Mouse (Mus musculus) gastrocnemius, postnatal 14 days (tissue): ENCODE measurements around the gene Xrra1. TPM values are rescaled to one million over a fixed set of nuclear protein-coding genes. Genes with fewer than 3 reads are reported as not detected.

ENCODE experiments used
- DNase-seq: peaks from one replicate; pipeline ENCODE4 v3.0.0; 2021; ENCODE audit warnings: mixed read lengths
- intact Hi-C: fragments of 180-260 bp; cut with DNase I; formaldehyde crosslinking; loops from one replicate; pipeline ENCODE4 v1.15.1; 2025; ENCODE audit warnings: low total_unique reads
- total RNA-seq, 2 experiments: library from RNA; stranded (reverse); gene quantifications; 2 replicates each; pipeline ENCODE4 v1.2.3; 2021

Gene Xrra1
- total RNA-seq, 2 experiments from 2014 or later: 0.47 to 1.4 TPM

DNA sequence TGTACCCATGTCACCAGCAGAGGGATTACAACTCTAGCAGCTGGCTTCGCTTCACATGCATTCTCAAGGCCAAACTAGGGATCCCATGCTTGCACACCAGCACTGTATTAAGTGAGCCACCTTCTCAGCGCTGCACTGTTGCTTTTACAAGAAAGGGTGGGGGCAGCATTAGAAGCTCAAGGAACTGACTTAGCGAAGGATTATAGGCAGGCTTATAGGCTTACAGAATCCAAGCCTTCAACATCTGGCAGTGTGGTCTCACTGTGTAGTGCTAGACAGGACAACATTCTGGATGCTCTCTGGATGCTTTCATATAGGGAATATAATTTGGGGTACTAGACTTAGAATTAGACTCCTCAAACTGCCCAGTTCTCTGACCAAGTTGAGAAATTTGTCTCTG, 20.7 kb upstream of the Xrra1 start:
- intact Hi-C loops: no loop called here

DNA sequence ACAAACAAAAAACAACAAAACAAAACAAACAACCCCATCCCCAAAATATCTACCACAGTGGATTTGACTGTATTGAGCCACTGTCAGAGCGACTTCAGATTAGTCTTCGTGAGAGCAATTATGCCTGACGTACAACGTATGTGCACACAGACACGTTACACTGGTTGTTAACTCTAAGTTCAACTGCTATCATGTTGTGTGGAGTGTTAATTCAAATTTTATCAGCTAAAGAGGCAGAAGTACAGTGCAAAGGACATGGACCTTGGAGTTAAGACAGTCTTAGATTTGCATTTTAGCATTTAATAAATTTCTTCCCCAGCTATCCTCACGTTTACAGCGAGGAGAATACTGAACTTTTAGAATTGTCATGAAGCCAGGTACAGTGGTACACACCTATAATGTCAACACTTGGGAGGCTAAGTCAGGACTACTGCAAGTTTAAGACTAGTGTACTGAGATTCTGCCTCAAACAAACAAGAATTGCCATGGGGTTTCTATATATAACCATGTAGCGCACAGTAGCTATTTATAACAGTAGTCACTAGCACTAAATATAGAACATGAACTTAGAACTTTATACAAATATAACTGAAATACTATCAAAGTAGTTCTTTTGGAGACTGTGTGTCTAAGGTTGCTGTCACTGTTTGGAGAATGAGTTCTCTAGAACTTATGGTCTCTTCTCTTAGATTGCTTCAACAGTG, 13.2 kb upstream of the Xrra1 start:
- DNase-seq: no peak
- intact Hi-C loops: no loop called here

More for the DNA sequence above, 20.7 kb upstream of the Xrra1 start:
- no peak for DNase-seq

DNA sequence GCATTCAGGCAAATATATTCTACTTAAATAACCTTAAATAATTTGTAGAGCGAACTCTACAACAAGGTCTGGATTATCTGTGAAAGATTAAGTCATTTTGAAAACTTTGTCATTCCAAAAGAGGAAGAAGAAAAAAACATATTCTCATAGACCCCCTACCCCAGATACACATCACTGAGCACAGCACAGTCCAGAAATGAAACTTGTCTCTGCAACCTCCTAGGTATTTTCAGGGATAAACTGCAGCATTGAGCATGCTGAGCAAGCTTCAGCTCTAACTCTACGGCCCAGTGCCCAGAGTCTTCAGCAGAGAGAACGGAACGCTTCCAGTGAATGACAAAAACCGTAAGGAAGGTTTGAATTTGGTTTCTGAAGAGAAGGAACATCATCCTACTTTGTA, 8.4 kb upstream of the Xrra1 start:
- no peak for DNase-seq
- intact Hi-C loops: no loop called here

DNA sequence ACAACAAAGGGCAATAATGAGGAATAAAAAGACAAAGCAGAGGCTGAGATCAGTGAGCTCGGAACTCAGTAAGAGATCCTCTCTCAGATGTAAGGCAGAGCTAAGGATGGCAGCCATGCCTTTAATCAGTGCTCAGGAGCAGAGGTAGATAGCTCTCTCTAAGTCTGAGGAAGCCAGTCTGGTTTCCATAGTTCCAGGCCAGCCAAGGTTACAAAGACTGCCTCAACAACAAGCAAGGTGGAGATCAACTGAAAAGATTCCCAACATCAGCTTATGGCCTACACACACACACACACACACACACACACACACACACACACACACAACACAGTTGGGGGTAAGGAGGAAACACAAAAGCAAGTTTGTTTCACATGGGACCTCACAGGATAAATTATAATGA, 7.8 kb upstream of the Xrra1 start:
- DNase-seq: no peak
- intact Hi-C loops: no loop called here

DNA sequence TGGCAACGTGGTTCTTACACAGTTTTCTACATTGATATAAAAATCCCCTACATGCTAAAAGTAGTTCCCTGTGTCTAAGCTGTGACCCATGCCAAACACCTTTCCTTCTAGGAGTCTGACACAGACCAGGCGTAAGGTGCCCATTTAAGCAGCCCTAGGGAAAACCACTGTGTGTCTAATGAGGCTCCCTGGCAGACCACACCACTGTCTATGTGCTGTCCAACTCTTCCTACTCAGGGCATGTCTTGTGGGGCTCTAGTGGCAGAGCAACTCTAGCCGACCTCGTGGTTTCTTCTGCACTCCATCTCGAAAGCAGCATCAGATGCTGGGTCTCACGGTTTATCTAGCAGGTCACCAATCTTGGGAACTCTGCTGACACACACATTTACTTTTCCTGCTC, 7.3 kb upstream of the Xrra1 start:
- no peak for DNase-seq
- intact Hi-C loops: no loop called here

DNA sequence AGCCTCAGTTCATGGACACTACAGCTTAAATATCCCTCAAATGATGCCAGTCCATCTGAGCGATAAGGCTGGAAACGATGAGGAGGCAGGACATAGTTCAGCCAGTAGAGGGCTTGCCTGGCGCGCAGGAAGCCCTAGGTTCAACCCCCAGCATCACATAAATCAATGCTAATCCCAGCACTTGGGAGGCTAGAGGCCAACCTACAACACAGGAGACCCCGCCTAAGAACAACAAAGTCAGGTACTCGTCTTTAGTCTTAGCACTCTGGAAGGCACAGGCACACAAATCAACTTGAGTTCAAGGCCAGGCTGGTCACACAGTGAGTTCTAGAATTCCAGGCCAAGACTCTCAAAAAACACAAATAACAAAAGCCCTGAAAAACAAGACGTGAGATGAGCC, 5.6 kb upstream of the Xrra1 start:
- DNase-seq: no peak
- intact Hi-C loops: no loop called here

DNA sequence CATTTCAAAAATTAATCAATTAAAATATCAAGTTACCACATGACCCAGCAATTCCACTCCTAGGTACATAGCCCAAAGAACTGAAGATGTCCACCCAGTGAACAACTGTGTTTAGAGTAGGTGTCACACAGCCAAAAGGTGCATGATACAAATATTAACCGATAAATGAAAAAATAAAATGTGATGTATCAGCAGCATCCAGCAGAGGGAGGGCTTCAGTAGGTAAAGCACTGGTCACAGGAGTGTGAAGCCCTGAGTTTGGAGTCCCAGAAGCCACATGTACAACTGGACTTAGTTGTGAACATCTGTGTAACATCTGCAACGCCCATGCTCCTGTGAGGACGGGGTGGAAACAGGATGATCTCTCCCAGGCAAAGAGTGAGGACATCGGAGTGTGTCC, 4.6 kb upstream of the Xrra1 start:
- DNase-seq: no peak
- intact Hi-C loops: no loop called here

DNA sequence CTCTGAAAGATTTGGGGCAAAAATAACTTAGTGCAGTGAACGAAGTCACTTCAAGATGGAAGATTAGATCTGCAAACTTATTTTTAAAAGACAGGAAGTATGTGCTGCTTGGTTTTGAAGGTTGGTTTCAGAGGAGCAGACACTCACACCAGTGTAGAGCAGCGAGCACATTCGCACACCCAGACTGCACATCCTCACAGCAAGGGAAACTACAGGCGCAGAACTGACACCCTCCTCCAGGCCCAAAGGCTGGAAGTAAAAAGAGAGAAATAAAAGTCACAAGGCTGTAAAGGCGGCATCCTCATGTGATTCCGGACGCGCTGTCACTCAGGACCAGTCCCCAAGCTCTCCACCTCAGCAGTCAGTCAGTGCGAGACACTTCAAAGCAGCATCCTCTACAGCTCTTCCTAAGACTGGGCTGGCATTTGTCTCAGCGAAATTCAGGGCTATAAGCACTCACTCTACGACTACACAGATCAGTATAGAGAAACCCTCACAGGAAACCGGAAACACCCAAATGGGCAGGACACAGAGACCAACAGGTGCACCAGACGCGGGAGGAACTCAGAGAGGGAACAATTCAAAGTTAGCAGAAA, 2.6 kb upstream of the Xrra1 start:
- intact Hi-C loops: no loop called here
- no peak for DNase-seq

DNA sequence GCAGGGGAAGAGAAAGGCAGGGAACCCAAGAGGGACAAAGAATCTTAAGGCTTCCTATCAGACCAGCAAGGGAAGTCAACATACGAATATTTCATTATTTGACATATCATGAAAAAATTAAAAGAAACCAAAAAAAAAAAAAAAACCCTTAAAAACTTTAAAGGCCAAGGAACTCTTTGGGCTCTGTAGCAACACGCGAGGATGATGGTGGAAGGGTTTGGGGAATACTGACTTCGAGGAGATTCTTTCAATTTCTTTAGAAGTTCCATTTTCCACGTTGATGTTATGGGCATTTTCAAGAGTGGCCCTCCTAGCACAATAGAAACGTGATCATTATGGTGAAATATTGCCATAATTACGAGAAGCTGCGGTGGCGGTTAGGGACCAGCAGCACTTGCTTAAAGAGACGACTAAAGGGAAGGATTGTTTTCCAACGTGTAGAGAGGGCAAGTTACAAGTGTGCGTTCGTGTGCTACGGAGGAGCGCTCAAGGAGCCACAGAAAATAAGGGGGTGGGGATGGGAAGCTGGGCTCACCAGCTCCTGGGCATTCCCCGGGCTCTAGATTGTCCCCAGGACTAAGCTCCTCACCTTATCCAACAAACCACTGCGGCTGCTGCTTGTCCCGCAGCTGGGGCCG, 622 bp upstream of the Xrra1 start:
- intact Hi-C loops: no loop called here

DNA sequence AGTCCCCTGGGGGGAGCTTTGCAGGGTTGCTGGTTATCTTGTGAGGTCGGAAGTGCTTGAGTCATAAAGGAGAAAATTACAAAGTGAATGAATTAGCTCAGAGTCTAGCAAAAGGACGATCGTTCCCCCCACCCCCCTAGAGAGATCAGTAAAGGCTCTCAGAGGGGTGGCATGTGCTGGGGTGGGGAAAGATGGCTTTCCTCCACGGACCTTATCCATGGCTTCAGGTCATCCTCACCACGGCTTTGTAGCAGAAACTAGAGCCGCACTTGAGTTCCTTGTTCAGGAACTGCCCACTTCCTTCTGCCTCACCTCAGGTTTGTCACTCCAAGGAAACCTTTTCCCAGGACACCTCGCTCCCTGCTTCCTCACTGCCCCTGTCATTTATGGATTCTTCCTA, 4.4 kb downstream of the Xrra1 start, which contains the start of gene Spcs2:
TSS of gene Spcs2 (minus strand) at position 101 of the 400 bp plus-strand sequence.
- intact Hi-C loops: loop anchor here (5.0 kb wide), 1 partner anchor 36 kb away; the partner anchor contains the start of gene Neu3
- DNase-seq: no peak

More for the DNA sequence above, 622 bp upstream of the Xrra1 start:
- no peak for DNase-seq

DNA sequence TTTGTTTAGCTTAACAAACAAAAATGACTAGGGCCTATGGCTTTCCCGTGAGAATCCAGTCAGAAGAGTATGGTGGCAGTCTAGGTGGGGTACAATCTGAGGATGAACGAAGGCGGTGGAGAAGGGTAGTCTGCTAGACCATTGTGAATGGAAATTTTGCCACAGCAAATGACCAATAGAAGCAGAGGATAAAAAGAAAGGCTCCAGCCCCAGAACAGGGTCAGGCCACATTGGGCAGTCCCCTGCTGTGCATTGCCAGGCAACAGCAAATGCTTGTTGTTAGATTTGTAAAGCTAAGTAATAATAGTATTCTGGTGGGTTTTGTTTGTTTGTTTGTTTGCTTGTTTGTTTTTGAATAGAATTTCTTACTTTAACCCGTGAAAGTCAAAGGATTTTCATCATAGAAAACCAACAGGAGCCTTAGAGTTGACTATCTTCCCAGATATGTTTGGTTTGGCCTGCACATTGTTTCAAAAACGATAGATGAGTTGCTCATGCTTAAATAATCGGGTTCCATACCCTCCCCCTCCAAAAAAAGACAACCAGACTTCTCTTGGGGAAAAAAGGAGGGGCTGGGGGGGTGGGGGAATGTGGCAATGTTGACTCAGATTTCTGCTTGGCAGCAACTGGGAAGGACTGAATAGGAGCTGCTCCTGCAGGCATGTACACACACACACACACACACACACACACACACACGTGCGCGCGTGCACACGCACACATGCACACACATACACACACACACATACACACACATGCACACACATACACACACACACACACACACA, 5.5 kb downstream of the Xrra1 start:
- intact Hi-C loops: loop anchor here (5.0 kb wide), 1 partner anchor 37 kb away; the partner anchor contains the start of gene Neu3
- DNase-seq: no peak

DNA sequence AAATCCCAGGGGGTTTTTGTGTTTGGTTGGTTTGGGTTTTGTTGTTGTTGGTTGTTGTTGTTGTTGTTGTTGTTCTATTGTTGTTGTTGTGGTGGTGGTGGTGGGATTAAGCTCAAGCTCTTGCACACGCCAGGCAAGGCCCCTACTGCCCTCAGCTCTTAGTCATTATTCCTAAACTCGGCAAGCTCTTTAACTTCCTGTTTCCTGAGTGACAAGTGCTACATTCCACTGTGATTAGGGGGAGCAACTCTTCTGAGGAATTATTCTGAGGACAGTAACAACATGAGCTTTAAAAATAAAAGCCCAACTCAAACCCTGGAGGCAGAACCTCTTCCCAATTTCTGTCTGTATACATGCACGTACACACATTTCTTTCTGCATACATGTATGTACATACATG, 6.3 kb downstream of the Xrra1 start:
- intact Hi-C loops: no loop called here
- DNase-seq: no peak

DNA sequence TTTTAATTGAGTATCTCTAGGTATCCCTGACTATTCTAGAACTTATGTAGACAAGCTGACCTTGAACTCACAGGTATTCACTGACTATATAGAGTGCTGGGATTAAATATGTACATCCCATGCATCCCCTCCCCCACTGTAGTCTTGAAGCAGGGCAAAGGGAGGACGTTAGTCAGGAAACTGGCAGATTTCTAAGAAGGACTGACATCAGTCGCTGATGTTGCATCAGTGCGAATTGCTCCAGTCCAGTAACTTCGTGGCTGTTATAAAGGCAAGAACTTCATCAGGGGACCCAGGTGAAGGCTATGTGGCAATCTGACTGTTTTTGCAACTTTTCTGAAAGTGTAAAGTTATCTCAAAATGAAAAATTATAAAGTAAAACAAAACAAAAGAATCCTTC, 10.4 kb downstream of the Xrra1 start:
- intact Hi-C loops: no loop called here
- no peak for DNase-seq

DNA sequence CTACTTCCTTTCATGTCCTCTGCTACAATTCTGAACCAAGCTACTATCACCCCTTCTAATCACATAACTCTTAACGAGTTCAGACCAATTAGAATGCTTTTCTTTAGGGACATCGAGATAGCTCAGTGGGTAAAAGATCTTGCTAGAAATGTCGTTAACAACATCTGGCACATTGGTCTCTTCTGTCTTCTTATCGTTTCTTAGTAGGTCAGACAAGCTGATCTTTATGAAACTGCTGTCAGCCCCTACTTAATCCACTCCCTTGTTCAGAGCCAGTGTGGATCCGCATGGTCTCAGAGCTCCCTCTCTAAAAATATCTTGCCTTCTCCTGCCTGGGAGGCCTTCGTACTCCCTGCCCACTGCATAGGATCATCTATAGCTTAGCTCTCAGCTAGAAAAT, 15.0 kb downstream of the Xrra1 start:
- intact Hi-C loops: loop anchor here (10.0 kb wide), 1 partner anchor 249 kb away; the partner anchor contains the start of gene Tpbgl

DNA sequence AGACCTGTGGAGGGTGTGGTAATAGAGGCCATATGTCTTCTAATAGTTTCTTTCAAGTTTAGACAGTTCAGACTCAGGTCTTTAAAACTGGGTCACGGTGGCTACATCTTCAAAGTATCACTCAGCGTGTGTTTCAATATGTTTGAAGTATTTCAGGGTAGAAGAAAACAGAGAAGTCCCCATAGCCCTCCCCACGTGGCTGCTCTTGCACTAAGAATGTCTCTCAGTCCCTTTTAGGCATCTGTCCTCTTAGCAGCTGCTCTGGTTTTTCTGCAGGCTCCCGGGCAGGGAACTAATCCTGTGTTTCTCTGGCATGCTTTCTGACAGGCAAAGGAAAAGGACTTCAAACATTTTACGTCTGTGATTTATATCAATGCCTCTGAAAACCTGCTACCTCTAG, 17.0 kb downstream of the Xrra1 start:
- DNase-seq: no peak
- intact Hi-C loops: loop anchor here (5.0 to 10.0 kb wide), 2 partner anchors 64 to 251 kb away; partner anchors contain the start of gene Tpbgl

More for the DNA sequence above, 15.0 kb downstream of the Xrra1 start:
- DNase-seq: no peak

DNA sequence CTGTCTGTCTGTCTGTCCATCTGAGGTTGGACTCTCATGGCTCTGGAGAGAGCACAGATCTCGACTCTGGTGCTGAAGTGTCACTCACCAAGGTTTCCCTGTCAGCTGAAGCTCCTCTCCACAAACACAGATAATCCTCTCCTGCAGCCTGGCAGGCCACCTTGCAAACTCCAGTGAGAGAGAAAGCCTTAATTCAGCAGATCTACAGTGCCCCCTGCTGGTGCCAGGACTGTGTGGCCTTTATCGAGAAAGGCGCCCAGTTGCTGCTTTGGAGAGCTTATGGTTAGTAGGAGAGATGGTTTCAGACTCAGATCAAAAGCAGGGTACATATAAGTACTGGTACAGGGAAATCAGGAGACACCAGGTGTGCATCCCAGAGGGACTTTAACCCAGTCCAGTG, 17.4 kb downstream of the Xrra1 start:
- intact Hi-C loops: loop anchor here (5.0 to 10.0 kb wide), 2 partner anchors 64 to 252 kb away; partner anchors contain the start of gene Tpbgl
- DNase-seq: peak; percentile 80

DNA sequence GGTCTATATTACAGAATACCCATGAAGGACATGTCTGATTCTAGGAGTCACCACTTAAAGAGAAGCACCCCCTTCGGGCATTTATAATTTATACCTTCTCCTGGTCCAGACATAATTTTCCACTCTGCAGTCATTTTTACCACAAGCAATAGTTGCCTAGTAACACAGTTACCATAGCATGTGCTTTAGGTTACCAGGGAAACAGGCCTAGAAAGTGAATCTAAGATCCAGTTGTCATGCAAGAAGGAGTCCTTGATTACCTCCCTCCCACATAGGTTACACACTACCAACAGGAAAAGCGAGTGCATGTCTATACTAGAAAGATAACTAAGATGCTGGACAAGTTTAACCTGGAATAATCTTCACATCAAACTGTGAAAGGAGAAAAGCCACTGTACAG, 19.3 kb downstream of the Xrra1 start:
- intact Hi-C loops: loop anchor here (5.0 to 10.0 kb wide), 2 partner anchors 66 to 253 kb away; partner anchors contain the start of gene Tpbgl
- DNase-seq: no peak

DNA sequence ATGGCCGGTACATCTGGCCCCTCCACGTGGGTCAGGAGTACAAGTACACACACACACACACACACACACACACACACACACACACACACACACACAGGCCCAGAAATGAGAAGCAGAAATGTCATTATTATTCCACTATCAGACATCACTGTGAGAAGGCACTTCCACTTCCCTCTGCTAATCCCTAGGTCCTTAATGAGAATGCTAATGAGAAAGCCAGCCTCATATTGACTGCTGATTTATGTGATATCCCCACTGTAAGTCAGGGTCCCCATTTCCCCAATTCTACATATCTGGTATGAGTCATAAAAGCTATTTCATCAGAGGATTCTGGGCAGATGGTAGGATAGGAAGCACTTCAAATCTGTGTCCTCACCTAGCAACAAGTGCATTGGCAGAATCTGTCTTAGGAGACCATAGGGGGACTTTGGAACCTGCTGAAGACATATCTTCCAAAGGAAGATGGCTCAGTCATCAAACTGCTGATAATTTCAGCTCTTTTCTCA, 28.4 kb downstream of the Xrra1 start:
- no peak for DNase-seq
- intact Hi-C loops: no loop called here

DNA sequence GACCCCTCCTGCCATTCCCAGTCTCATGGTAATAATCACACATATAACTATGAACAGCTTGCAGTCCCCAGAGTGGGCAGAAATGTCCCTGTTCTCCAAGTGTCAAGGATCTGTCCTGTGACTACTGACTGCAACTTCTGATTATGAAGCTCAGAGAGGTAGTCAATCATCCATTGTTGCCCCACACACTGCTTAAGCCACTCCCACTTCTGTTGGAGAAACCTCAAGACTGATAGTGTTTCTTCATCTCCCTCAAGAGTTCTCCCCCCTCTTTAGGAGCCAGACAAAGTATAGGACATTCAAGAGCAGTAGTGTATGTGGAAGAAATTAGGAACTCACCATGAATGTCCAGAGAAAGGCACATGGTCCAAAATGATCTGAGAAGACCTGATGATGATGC, 28.8 kb downstream of the Xrra1 start:
- intact Hi-C loops: no loop called here
- no peak for DNase-seq
